Comparison of ENCODE assay signal across 9 mouse cellular contexts in the genomic region with DNA sequence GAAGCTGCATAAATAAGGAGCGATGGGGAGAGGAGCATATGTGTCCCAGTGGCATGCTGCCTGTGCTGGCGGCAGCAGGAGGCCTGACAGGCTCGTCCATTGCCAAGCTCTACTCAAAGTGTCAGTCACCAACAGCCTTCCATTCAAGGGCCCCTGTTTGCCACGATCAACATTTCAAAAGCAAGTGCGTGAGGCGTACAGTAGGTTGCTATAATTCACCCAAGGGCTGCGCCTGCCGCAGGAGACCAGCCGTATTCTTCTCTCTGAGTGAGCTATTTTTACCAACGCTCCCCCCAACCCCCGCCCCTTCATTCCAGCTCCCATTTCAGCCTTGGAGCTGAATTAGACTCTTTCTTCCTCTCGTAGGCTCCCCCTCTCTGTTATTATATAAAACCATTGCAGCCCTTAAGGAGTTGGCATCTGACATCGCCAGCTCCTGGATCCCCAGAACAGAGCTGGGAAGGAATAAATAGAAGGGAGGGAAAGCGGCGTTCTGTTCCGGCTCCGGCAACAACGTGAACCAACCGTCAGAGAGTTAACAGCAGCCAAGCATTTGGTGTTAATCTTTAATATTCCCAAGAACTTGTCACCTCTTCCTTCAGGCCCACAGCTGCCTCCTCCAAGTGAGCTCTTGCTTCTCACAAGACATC. TPM values are rescaled to one million over a fixed set of nuclear protein-coding genes. Genes with fewer than 3 reads are reported as not detected.
DNase-seq lines count a peak whose midpoint lies in the region; ATAC-seq and TF ChIP-seq lines count a peak whose summit lies in the region.
"Had no signal": no experiment of that assay in that cellular context is flagged by ENCODE, and none has a peak within 500 bp of the region (broad histone marks: within the 10 kb centered on the region; RNA-seq: fewer than 3 reads in every experiment).

No protein-coding gene starts in this region.

- H3K36me3 ChIP-seq in heart, embryonic 11.5 days (ENCODE audit: control insufficient read depth, insufficient read depth, low read length), result no peaks in the 10 kb centered on the region
- no peaks in the 10 kb centered on the region for H3K36me3 ChIP-seq in kidney, embryonic 16.5 days (ENCODE audit: insufficient read depth, low read length)
- no peaks in the 10 kb centered on the region for H3K36me3 ChIP-seq in limb, embryonic 14.5 days (ENCODE audit: control insufficient read depth, insufficient read depth, low read length)
- no peaks in the 10 kb centered on the region for H3K36me3 ChIP-seq in liver, embryonic 11.5 days (ENCODE audit: control insufficient read depth, insufficient read depth, low read length)

- 0 out of 2 replicates have a peak overlapping the region, but pooled peaks have one; percentile 18 for H3K4me3 ChIP-seq in heart, embryonic 11.5 days (ENCODE audit: low read depth, low read length)
- no peak overlapping the region for H3K4me3 ChIP-seq in kidney, embryonic 16.5 days (ENCODE audit: low read length)
- peak overlapping the region; percentile 11; the same call in 1 of the 2 replicates for H3K4me3 ChIP-seq in limb, embryonic 14.5 days (replicated peaks; ENCODE audit: low read length)
- no peak overlapping the region for H3K4me3 ChIP-seq in liver, embryonic 11.5 days (ENCODE audit: low read depth, low read length)

- peaks cover 36% of the 10 kb centered on the region for H3K4me1 ChIP-seq in heart, embryonic 11.5 days (ENCODE audit: control insufficient read depth, insufficient read depth, low read length)
- H3K4me1 ChIP-seq in kidney, embryonic 16.5 days (ENCODE audit: insufficient read depth, low read length), result peaks cover 16% of the 10 kb centered on the region
- peaks cover 48% of the 10 kb centered on the region for H3K4me1 ChIP-seq in limb, embryonic 14.5 days (ENCODE audit: control insufficient read depth, insufficient read depth, low read length)
- H3K4me1 ChIP-seq in liver, embryonic 11.5 days (replicated peaks; ENCODE audit: control insufficient read depth, insufficient read depth, low read length), result no peaks in the 10 kb centered on the region

- peak; percentile 51 for DNase-seq in retina, postnatal 1 day
- no peak for DNase-seq in retina, embryonic 14.5 days (ENCODE audit: low spot score)
- DNase-seq in limb, embryonic 14.5 days (ENCODE audit: low spot score), result peak; percentile 53
- DNase-seq in spleen, adult 12 weeks (ENCODE audit: low spot score), result no peak
- DNase-seq in liver, embryonic 11.5 days (ENCODE audit: low spot score), result no peak

- no peaks in the 10 kb centered on the region for H3K27me3 ChIP-seq in heart, embryonic 11.5 days (ENCODE audit: control insufficient read depth, insufficient read depth, low read length)
- H3K27me3 ChIP-seq in kidney, embryonic 16.5 days (ENCODE audit: insufficient read depth, low read length), result no peaks in the 10 kb centered on the region
- no peaks in the 10 kb centered on the region for H3K27me3 ChIP-seq in limb, embryonic 14.5 days (ENCODE audit: control insufficient read depth, insufficient read depth, low read length)
- H3K27me3 ChIP-seq in liver, embryonic 11.5 days (replicated peaks; ENCODE audit: control insufficient read depth, insufficient read depth, low read length), result no peaks in the 10 kb centered on the region
- H3K27me3 ChIP-seq: Patski had no signal

- no peaks in the 10 kb centered on the region for H3K9me3 ChIP-seq in heart, embryonic 11.5 days (replicated peaks; ENCODE audit: control insufficient read depth, low read length)
- peaks cover 6% of the 10 kb centered on the region; the same call in 1 of the 2 replicates for H3K9me3 ChIP-seq in kidney, embryonic 16.5 days (ENCODE audit: low read length)
- H3K9me3 ChIP-seq in limb, embryonic 14.5 days (ENCODE audit: control insufficient read depth, low read length), result no peaks in the 10 kb centered on the region
- H3K9me3 ChIP-seq in liver, embryonic 11.5 days (ENCODE audit: control insufficient read depth, low read length), result no peaks in the 10 kb centered on the region

- H3K9ac ChIP-seq in heart, embryonic 11.5 days (ENCODE audit: low read depth, low read length), result peak overlapping the region; percentile 66
- peak overlapping the region; percentile 42 for H3K9ac ChIP-seq in kidney, embryonic 16.5 days (replicated peaks; ENCODE audit: low read length)
- peak overlapping the region; percentile 40 for H3K9ac ChIP-seq in limb, embryonic 14.5 days (ENCODE audit: low read depth, low read length, severe bottlenecking)
- no peak overlapping the region for H3K9ac ChIP-seq in liver, embryonic 11.5 days (ENCODE audit: low read depth, low read length)

- H3K4me2 ChIP-seq in heart, embryonic 11.5 days, result peak overlapping the region; percentile 55
- H3K4me2 ChIP-seq in kidney, embryonic 16.5 days (replicated peaks; ENCODE audit: low read depth, low read length), result peak overlapping the region; percentile 51
- peak overlapping the region; percentile 37 for H3K4me2 ChIP-seq in limb, embryonic 14.5 days (replicated peaks; ENCODE audit: low read depth, low read length, severe bottlenecking)
- H3K4me2 ChIP-seq in liver, embryonic 11.5 days, result no peak overlapping the region

- no peak for TF ChIP-seq POLR2A in limb, embryonic 14.5 days (IDR thresholded peaks at IDR 0.05; ENCODE audit: borderline replicate concordance, extremely low read depth, insufficient read depth, insufficient read length)

- 30% methylated on average over 19 of the region's 19 CpGs for WGBS in heart, embryonic 11.5 days (ENCODE audit: insufficient replicate concordance)
- WGBS in kidney, embryonic 16.5 days, result 21% methylated on average over 19 of the region's 19 CpGs
- 33% methylated on average over 19 of the region's 19 CpGs for WGBS in limb, embryonic 14.5 days
- WGBS in liver, embryonic 11.5 days, result 57% methylated on average over 19 of the region's 19 CpGs

- peak overlapping the region; percentile 76 for H3K27ac ChIP-seq in heart, embryonic 11.5 days (ENCODE audit: low read depth, low read length)
- peak overlapping the region; percentile 51; the same call in 1 of the 2 replicates for H3K27ac ChIP-seq in kidney, embryonic 16.5 days (ENCODE audit: low read length)
- peak overlapping the region; percentile 79 for H3K27ac ChIP-seq in limb, embryonic 14.5 days (replicated peaks; ENCODE audit: low read depth, low read length)
- H3K27ac ChIP-seq in liver, embryonic 11.5 days (ENCODE audit: low read depth, low read length), result no peak overlapping the region

- no peak for ATAC-seq in heart, embryonic 11.5 days (replicated peaks; ENCODE audit: insufficient number of reproducible peaks, low FRiP score, low TSS enrichment)
- ATAC-seq in kidney, embryonic 16.5 days (ENCODE audit: low FRiP score, low TSS enrichment), result peak; percentile 24; the same call in 1 of the 2 replicates
- ATAC-seq in limb, embryonic 14.5 days (ENCODE audit: low FRiP score, low read depth), result peak; percentile 50
- ATAC-seq in erythroid progenitor cell, adult 5-6 weeks (replicated peaks; ENCODE audit: low FRiP score, poor library complexity, severe bottlenecking), result no peak
- ATAC-seq in liver, embryonic 11.5 days (replicated peaks; ENCODE audit: low FRiP score), result no peak
- ATAC-seq: Patski had no signal

RNA-seq across cellular contexts. Expression of a gene that starts 59.5 kb away (rescaled TPM):
- 433 and 469 TPM in 2 replicates for polyA plus RNA-seq in heart, embryonic 11.5 days (2014; fragmentation: Nextera tagmentation; extraction: Ambion mirVana)
- polyA plus RNA-seq in kidney, embryonic 16.5 days (2015; fragmentation: Nextera tagmentation; extraction: Ambion mirVana), result 639 and 663 TPM in 2 replicates
- 486 and 502 TPM in 2 replicates for polyA plus RNA-seq in limb, embryonic 14.5 days (2012; rRNA removed)
- 783 and 809 TPM in 2 replicates for polyA plus RNA-seq in limb, embryonic 14.5 days (2014; fragmentation: Nextera tagmentation; extraction: Ambion mirVana)
- total RNA-seq in erythroid progenitor cell, adult 5-6 weeks (2015; ENCODE audit: low replicate concordance), result 221 and 237 TPM in 2 replicates
- 220 and 279 TPM in 2 replicates for total RNA-seq in erythroid progenitor cell, adult 5-6 weeks (2017; ENCODE audit: low replicate concordance)
- 326 TPM in 2 replicates for polyA plus RNA-seq in liver, embryonic 11.5 days (2014; fragmentation: Nextera tagmentation; extraction: Ambion mirVana)

Comparison
In these comparisons a context has a peak if more than half of its experiments do, and no peak if none do; other contexts are left out.
1. DNase-seq: peak in retina, postnatal 1 day (single experiment) and limb, embryonic 14.5 days (single experiment); none in retina, embryonic 14.5 days (single experiment), spleen, adult 12 weeks (single experiment) and liver, embryonic 11.5 days (single experiment).
2. ATAC-seq: peak in kidney, embryonic 16.5 days (single experiment) and limb, embryonic 14.5 days (single experiment); none in heart, embryonic 11.5 days (single experiment), erythroid progenitor cell, adult 5-6 weeks (single experiment) and liver, embryonic 11.5 days (single experiment).
3. H3K4me3 ChIP-seq: peak in heart, embryonic 11.5 days (single experiment) and limb, embryonic 14.5 days (single experiment); none in kidney, embryonic 16.5 days (single experiment) and liver, embryonic 11.5 days (single experiment).